Mouse (Mus musculus) hindbrain, embryonic 13.5 days (tissue): ENCODE results near the gene Tbc1d8b. TPM values are rescaled to one million over a fixed set of nuclear protein-coding genes. Genes with fewer than 3 reads are reported as not detected.

ENCODE experiments used
- ATAC-seq: fragments of 200-750 bp; cut with Nextera tagmentation; 2 replicates; pipeline ENCODE4 v1.8.0; 2017; ENCODE audit warnings: moderate TSS enrichment; ENCODE audit not compliant: low FRiP score
- H3K27ac ChIP-seq: fragments of 300-500 bp; sonication (generic); 2 replicates; pipeline ENCODE4 v1.5.1; 2015; ENCODE audit warnings: inconsistent platforms, mild to moderate bottlenecking, moderate library complexity
- H3K27me3 ChIP-seq: fragments of 300-500 bp; sonication (generic); 2 replicates; pipeline ENCODE4 v1.6.1; 2015; ENCODE audit warnings: mild to moderate bottlenecking, inconsistent platforms
- H3K36me3 ChIP-seq: fragments of 300-500 bp; sonication (generic); 2 replicates; pipeline ENCODE4 v1.6.1; 2015; ENCODE audit warnings: mild to moderate bottlenecking, inconsistent platforms
- H3K4me1 ChIP-seq: fragments of 300-500 bp; sonication (generic); replicated peaks from 2 replicates; pipeline ENCODE4 v1.6.1; 2015; ENCODE audit warnings: inconsistent platforms
- H3K4me2 ChIP-seq: fragments of 300-500 bp; sonication (generic); 2 replicates; pipeline ENCODE4 v1.6.1; 2015; ENCODE audit warnings: inconsistent platforms, mild to moderate bottlenecking, moderate library complexity
- H3K4me3 ChIP-seq: fragments of 300-500 bp; sonication (generic); 2 replicates; pipeline ENCODE4 v1.5.1; 2015; ENCODE audit warnings: mild to moderate bottlenecking, inconsistent platforms
- H3K9ac ChIP-seq: fragments of 300-500 bp; sonication (generic); 2 replicates; pipeline ENCODE4 v1.6.1; 2015; ENCODE audit warnings: mild to moderate bottlenecking, inconsistent platforms
- H3K9me3 ChIP-seq: fragments of 300-500 bp; sonication (generic); 2 replicates; pipeline ENCODE4 v1.6.1; 2016; ENCODE audit warnings: inconsistent platforms
- WGBS: fragments of 180-500 bp; shearing (Covaris S2); methylation state at CpG from one replicate; pipeline ENCODE4 v1.1.7; 2015; 5-methylcytosine and 5-hydroxymethylcytosine counted together
- polyA plus RNA-seq: library from polyadenylated mRNA; unstranded; fragments of >200 nt; fragmentation: Nextera tagmentation; extraction: Ambion mirVana; gene quantifications from 2 replicates; pipeline ENCODE4 v1.2.1, GENCODE M21; 2015

Tbc1d8b gene
- polyA plus RNA-seq, 1 experiment from 2014 or later = 0.73 TPM

DNA sequence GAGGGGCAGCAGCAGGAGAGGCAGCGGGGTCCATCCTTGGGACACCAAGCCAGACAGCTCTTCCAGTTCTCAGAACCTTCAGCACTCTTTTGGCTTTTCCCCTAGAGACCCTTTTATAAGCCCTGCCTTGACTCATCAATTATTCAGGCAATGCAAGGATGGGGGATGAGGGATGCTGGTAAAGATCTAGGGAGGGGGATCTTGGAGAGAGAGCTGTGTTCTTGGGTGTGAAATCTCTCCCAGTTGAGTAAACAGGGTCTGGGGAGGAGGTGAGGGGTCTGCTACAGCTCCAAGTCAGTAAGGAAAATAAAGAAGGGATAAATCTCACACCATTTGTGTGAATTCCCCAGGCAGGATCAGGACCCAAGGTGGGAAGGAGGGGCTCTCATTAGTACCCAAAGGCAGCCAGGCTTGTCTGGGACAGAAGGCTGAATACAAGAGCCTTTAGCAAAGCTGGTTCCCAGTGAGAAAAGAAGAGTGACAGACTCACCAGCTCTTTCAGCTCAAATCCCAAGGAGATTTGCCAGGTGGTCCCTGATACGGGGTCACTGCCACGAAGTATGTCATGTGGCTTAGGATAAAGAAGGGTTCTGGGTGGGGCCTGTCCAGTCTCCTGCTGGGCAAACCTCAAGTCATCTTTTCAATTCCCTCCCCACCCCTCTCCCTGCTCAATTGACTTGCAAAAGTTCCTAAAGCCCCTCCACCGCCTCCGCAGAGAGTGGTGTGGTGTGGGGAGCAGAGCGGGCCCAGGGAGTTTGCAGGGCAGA lies 97.7 kb downstream of the Tbc1d8b start, which contains the start of gene Ripply1:
Ripply1 (minus strand) TSS at position 76 of the 767 bp plus-strand sequence.
- Histone ChIP-seq H3K4me3 (no peak within 1 kb of the TSS), H3K9ac (no peak within 1 kb of the TSS), H3K9me3 (no peaks in the 10 kb centered on the region), H3K36me3 (no peaks in the 10 kb centered on the region), H3K4me1 (peaks cover 3% of the 10 kb centered on the region; the same call in 1 of the 2 replicates), H3K4me2 (no peak within 1 kb of the TSS), H3K27me3 (peaks cover 34% of the 10 kb centered on the region; the same call in 1 of the 2 replicates), H3K27ac (no peak within 1 kb of the TSS)
- WGBS = 23% methylated on average over 6 of the region's 6 CpGs
- peak; percentile 46; the same call in 1 of the 2 replicates for ATAC-seq

DNA sequence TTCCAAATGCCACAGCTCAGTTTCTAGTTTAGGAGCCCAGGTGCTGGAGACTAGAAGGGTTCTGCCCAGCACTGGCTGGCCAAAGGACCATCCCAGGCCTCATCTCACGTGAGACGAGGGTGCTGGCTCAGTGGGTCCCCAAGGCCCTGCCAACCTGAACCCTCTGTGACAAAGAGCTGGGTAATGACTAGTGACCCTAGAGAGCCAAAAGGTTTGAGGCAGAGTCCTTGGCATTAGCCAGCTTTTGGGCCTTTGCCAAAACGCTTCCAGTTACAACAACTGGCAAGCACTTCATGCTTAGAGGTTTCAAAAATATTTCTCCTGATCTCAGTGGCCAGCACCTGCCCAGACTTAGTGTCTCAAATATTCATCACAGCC lies 98.2 kb downstream of the Tbc1d8b start:
- ATAC-seq = no peak
- Histone ChIP-seq H3K4me2 (no peak overlapping the region), H3K27me3 (peaks cover 34% of the 10 kb centered on the region; the same call in 1 of the 2 replicates), H3K4me1 (peaks cover 3% of the 10 kb centered on the region; the same call in 1 of the 2 replicates), H3K4me3 (no peak overlapping the region), H3K9ac (no peak overlapping the region), H3K9me3 (no peaks in the 10 kb centered on the region), H3K27ac (no peak overlapping the region), H3K36me3 (no peaks in the 10 kb centered on the region)
- 39% methylated on average over 3 of the region's 3 CpGs for WGBS

DNA sequence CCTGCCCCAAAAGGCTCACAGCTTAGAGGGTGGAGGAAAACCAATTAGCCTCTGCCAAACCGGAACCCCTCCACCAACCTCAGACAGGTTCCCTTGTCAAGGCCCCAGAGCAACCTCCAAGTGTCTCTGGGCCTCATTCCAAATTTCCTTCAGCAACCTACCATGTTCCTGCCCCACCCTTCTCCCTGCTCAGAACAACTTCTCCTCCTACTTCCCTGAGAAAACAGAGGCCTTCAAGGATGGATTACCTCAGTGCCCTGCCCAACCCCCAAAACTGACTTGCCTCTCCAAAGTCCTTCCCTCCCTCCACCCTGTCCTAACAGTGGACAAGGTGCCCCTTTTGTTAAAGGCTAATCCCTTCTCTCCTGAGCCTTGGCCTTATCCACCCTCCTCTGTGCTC lies 101.0 kb downstream of the Tbc1d8b start:
- no peak overlapping the region for H3K4me2 ChIP-seq
- H3K36me3 ChIP-seq = no peaks in the 10 kb centered on the region
- no peak overlapping the region for H3K27ac ChIP-seq
- ATAC-seq = no peak
- H3K9me3 ChIP-seq = no peaks in the 10 kb centered on the region
- no peak overlapping the region for H3K9ac ChIP-seq
- 72% methylated on average over 1 of the region's 1 CpGs for WGBS
- peaks cover 3% of the 10 kb centered on the region; the same call in 1 of the 2 replicates for H3K4me1 ChIP-seq
- H3K27me3 ChIP-seq = peaks cover 28% of the 10 kb centered on the region; the same call in 1 of the 2 replicates
- H3K4me3 ChIP-seq = no peak overlapping the region

DNA sequence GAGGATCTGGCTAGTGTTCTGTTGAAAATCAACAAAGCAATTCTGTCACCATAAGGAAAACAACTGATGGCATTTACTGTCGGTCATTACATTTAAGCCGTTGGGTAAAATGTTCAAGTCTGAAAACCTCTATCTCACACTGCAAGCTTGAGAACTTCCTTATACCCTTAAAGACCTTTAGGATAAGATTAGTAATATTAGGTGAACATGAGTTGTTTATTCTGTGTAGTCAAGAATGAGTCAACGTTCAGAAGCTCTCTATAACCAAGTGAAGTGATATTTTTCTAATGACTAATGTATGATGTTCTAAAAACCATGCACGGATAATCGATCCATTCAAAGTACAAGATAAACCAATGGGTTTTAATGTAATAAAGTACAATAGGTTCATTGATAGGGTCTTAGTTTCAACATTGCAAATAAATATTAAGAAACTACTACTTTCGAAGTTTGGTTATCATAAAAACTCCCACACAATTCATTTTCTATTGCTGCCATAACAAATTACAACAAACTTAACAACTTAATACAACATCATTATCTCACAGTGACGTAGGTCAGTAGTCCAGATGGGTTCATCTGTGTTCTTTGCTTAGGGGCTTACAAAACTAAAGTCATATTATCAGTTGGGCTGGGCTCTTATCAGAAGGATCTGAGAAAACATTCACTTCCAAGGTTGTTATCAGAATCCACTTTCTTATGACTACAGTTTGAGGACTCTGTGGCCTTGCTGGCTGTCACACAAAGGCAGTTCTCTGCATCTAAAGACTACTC lies 109.5 kb downstream of the Tbc1d8b start:
- no peak overlapping the region for H3K9ac ChIP-seq
- no peaks in the 10 kb centered on the region for H3K9me3 ChIP-seq
- no peak overlapping the region for H3K4me3 ChIP-seq
- no peak overlapping the region for H3K4me2 ChIP-seq
- no peaks in the 10 kb centered on the region for H3K4me1 ChIP-seq
- H3K36me3 ChIP-seq = no peaks in the 10 kb centered on the region
- H3K27me3 ChIP-seq = peaks cover 7% of the 10 kb centered on the region; the same call in 1 of the 2 replicates
- WGBS = 86% methylated on average over 7 of the region's 7 CpGs
- ATAC-seq = no peak
- no peak overlapping the region for H3K27ac ChIP-seq

DNA sequence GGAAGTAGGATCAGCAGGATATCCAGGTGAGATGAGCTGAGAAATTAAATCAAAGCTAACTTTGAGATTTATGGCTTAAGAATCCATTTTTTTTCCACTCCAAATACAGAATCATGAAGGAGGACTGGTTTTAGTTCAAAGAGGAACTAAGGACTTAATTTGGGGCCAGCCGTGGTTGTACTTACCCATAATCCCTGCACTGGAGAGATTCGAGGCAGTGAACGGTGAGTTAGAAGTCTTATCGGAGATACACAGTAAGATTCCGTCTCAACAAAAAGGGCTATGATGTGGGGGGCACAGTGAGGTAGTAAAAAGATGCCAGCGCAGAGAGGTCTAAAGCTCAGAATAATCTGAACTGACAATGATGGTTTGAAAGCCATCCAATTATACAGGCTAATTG lies 111.2 kb downstream of the Tbc1d8b start:
- Histone ChIP-seq H3K9ac (no peak overlapping the region), H3K9me3 (no peaks in the 10 kb centered on the region), H3K4me2 (no peak overlapping the region), H3K27me3 (0 out of 2 replicates have a peak, but pooled peaks cover 2% of the 10 kb centered on the region), H3K4me1 (no peaks in the 10 kb centered on the region), H3K4me3 (no peak overlapping the region), H3K36me3 (no peaks in the 10 kb centered on the region), H3K27ac (no peak overlapping the region)
- ATAC-seq = no peak
- WGBS = 86% methylated on average over 6 of the region's 6 CpGs

DNA sequence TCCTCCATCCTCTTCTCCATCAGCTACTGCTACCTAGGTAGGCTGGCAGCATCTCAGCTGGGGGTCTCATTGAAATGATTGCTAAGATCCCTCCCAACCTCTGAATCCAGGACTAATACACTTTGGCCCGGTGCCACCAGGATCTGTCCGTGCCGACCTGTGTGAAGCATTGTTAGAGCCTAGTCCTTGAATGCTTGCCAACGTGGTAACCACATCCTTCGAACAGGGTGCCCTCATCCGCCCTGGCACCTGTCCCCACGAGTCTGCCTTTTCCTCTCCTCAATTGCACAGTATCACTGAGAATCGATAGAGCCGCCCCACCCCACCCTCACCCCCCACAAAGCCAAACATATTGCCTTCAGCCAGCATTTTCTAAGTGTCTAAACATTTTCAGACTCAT lies 113.1 kb downstream of the Tbc1d8b start:
- no peak overlapping the region for H3K4me3 ChIP-seq
- no peaks in the 10 kb centered on the region for H3K4me1 ChIP-seq
- H3K27me3 ChIP-seq = no peaks in the 10 kb centered on the region
- no peak overlapping the region for H3K9ac ChIP-seq
- H3K9me3 ChIP-seq = no peaks in the 10 kb centered on the region
- no peak overlapping the region for H3K4me2 ChIP-seq
- H3K27ac ChIP-seq = no peak overlapping the region
- ATAC-seq = no peak
- no peaks in the 10 kb centered on the region for H3K36me3 ChIP-seq
- 84% methylated on average over 9 of the region's 9 CpGs for WGBS

DNA sequence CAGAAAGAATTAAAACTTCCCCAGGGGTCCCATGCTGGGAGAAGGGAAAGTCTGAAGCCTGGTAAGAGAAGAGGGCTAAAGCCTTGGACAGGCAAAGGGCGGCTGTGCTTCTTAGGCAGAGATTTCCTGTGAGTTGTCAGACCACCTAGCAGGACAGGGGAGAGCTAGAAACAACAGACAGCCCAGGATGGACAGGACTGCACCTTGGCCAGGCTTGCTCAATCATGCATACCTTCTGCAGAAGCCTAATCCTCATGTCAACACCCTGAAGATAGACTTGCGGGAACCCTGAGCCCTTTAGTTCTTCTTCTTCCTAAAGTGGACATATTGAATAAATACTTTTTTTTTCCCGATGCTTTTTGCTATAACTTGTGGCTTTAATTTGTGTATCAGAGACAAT lies 115.2 kb downstream of the Tbc1d8b start:
- Histone ChIP-seq H3K27me3 (no peaks in the 10 kb centered on the region), H3K4me2 (no peak overlapping the region), H3K4me3 (no peak overlapping the region), H3K9ac (no peak overlapping the region), H3K27ac (no peak overlapping the region), H3K9me3 (no peaks in the 10 kb centered on the region), H3K4me1 (no peaks in the 10 kb centered on the region), H3K36me3 (no peaks in the 10 kb centered on the region)
- ATAC-seq = no peak
- WGBS = 84% methylated on average over 3 of the region's 3 CpGs

DNA sequence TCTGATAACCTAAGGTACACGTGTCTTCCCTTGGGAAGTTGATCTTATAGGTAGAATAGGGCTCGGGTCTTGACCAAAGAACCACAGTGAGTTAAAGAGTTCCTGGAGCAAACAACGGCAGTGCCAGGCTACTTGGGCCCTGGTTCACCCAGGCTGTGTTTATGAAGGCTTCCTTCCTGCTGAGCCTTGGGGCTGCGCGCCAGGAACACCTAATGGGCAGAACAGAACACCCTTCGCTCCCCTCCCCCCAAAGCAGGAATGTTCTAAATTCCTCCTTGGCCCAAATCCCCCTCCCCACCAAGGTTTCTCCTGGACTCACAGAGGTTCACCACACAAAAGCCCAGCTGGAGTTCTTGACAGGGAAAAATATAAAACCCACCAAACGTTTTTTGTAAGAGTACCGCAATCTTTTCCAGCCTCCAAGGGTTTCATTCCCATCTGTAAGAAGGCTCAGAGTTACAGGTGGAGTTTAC lies 115.6 kb downstream of the Tbc1d8b start, which contains the start of gene Cldn2:
Cldn2 (plus strand) TSS at position 423 of the 473 bp plus-strand sequence.
- WGBS = 67% methylated on average over 8 of the region's 8 CpGs
- H3K4me1 ChIP-seq = no peaks in the 10 kb centered on the region
- no peaks in the 10 kb centered on the region for H3K27me3 ChIP-seq
- H3K27ac ChIP-seq = no peak within 1 kb of the TSS
- H3K9me3 ChIP-seq = no peaks in the 10 kb centered on the region
- no peaks in the 10 kb centered on the region for H3K36me3 ChIP-seq
- ATAC-seq = no peak
- no peak within 1 kb of the TSS for H3K4me2 ChIP-seq
- no peak within 1 kb of the TSS for H3K4me3 ChIP-seq
- no peak within 1 kb of the TSS for H3K9ac ChIP-seq

Other genes with a start within 250 kb of the Tbc1d8b start
- 0.68 and 0.87 TPM in 2 replicates for gene D330045A20Rik, start 204.6 kb upstream of the Tbc1d8b start, polyA plus RNA-seq
- gene Rnf128, start 121.7 kb upstream of the Tbc1d8b start, polyA plus RNA-seq = 2.1 and 2.4 TPM in 2 replicates
- gene Gm15013, start 29.5 kb downstream of the Tbc1d8b start, polyA plus RNA-seq = 0.25 TPM in 1 of 2 replicates, not detected in the other
- 0.25 TPM in 1 of 2 replicates, not detected in the other for gene Ripply1, start 97.4 kb downstream of the Tbc1d8b start, polyA plus RNA-seq
- gene Cldn2, start 115.8 kb downstream of the Tbc1d8b start, polyA plus RNA-seq = 0.91 and 1.3 TPM in 2 replicates
- gene Morc4, start 186.7 kb downstream of the Tbc1d8b start, polyA plus RNA-seq = 4.4 and 4.6 TPM in 2 replicates